Mouse (Mus musculus): ENCODE measurements at regions not wholly inside any gene's neighbourhood (a gene's known extent, or its start where the extent isn't known, plus 50 kb on each side); places are given as distances from the start of the nearest gene placed in this dataset.

DNA sequence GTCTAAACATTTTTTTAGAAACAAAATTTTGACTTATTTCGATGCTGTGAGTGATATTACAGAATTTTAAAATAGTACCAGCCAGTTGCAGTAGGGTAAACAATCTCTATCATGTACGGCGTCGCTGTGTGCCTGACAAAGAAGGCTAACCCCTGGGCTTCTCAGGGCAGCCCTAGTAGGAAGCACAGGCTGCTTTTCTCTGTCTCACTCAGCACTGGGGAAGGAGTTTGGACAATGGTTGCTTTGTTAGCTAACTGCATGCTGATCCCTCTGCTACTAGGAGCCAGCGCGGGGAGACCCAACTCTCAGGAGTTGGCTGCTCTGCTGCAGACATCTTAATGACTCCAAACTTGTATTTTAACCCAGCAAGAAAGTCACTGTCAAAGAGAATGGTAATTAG lies 75.9 kb upstream of the Unc93a2 start:
- TF ChIP-seq CTCF (conservative IDR thresholded peaks at IDR 0.05; ENCODE audit: insufficient read depth, insufficient read length, low read depth, low read length), result no peak
- TF ChIP-seq POLR2A (IDR thresholded peaks at IDR 0.05; ENCODE audit: low read depth, low read length), result no peak

All from kidney, adult 2 months (tissue).